Mouse (Mus musculus) midbrain, postnatal 0 days (tissue): ENCODE results near the gene Bst1. TPM values are rescaled to one million over a fixed set of nuclear protein-coding genes. Genes with fewer than 3 reads are reported as not detected.

Experiments
- ATAC-seq: fragments of 200-750 bp; cut with Nextera tagmentation; 2 replicates; pipeline ENCODE4 v1.8.0; 2017; ENCODE audit warnings: moderate number of reproducible peaks, mild to moderate bottlenecking, moderate TSS enrichment, moderate library complexity; ENCODE audit not compliant: low FRiP score
- DNase-seq: peaks from one replicate; pipeline ENCODE4 v3.0.0-alpha.2; 2015; ENCODE audit warnings: low spot score
- H3K27ac ChIP-seq: fragments of 300-500 bp; sonication (generic); 2 replicates; pipeline ENCODE4 v1.5.1; 2014; ENCODE audit warnings: low read depth, mild to moderate bottlenecking, low read length, mixed read lengths
- H3K27me3 ChIP-seq: fragments of 300-500 bp; sonication (generic); 2 replicates; pipeline ENCODE4 v1.6.1; 2014; ENCODE audit warnings: low read length, control low read depth, mixed read lengths; ENCODE audit not compliant: insufficient read depth
- H3K36me3 ChIP-seq: fragments of 300-500 bp; sonication (generic); 2 replicates; pipeline ENCODE4 v1.6.1; 2014; ENCODE audit warnings: low read length, control low read depth, mixed read lengths; ENCODE audit not compliant: insufficient read depth
- H3K4me1 ChIP-seq: fragments of 300-500 bp; sonication (generic); 2 replicates; pipeline ENCODE4 v1.6.1; 2014; ENCODE audit warnings: mild to moderate bottlenecking, control low read depth, antibody characterized with exemption, low read length, mixed read lengths; ENCODE audit not compliant: insufficient read depth
- H3K4me2 ChIP-seq: fragments of 300-500 bp; sonication (generic); 2 replicates; pipeline ENCODE4 v1.6.1; 2014; ENCODE audit warnings: low read depth, mild to moderate bottlenecking, low read length, mixed read lengths; ENCODE audit not compliant: poor library complexity, severe bottlenecking
- H3K4me3 ChIP-seq: fragments of 300-500 bp; sonication (generic); 2 replicates; pipeline ENCODE4 v1.5.1; 2014; ENCODE audit warnings: low read depth, mild to moderate bottlenecking, low read length, moderate library complexity
- H3K9ac ChIP-seq: fragments of 300-500 bp; sonication (generic); replicated peaks from 2 replicates; pipeline ENCODE4 v1.6.1; 2014; ENCODE audit warnings: mild to moderate bottlenecking, low read length, moderate library complexity, mixed read lengths; ENCODE audit not compliant: poor library complexity, severe bottlenecking
- H3K9me3 ChIP-seq: fragments of 300-500 bp; sonication (generic); 2 replicates; pipeline ENCODE4 v1.6.1; 2016; ENCODE audit warnings: low read length, control low read depth
- CTCF ChIP-seq: IDR thresholded peaks from 2 replicates; pipeline ENCODE4 v1.5.1; 2016; ENCODE audit warnings: antibody characterized with exemption, mild to moderate bottlenecking
- WGBS: fragments of 180-500 bp; shearing (Covaris S2); extraction: QIAGEN DNeasy Blood & Tissue Kit; methylation state at CpG from one replicate; pipeline ENCODE4 v1.1.7; 2014; 5-methylcytosine and 5-hydroxymethylcytosine counted together
- polyA plus RNA-seq: library from polyadenylated mRNA; unstranded; fragments of >200 nt; fragmentation: Nextera tagmentation; extraction: Ambion mirVana; gene quantifications from 2 replicates; pipeline ENCODE4 v1.2.1, GENCODE M21; 2015
- total RNA-seq: library from RNA; depleted of rRNA; stranded (reverse); fragments of >200 nt; gene quantifications from 2 replicates; pipeline ENCODE4 v1.2.3, GENCODE M21; 2014

Gene Bst1
- total and polyA plus RNA-seq, 2 experiments from 2014 or later = 0.21 to 0.55 TPM

DNA sequence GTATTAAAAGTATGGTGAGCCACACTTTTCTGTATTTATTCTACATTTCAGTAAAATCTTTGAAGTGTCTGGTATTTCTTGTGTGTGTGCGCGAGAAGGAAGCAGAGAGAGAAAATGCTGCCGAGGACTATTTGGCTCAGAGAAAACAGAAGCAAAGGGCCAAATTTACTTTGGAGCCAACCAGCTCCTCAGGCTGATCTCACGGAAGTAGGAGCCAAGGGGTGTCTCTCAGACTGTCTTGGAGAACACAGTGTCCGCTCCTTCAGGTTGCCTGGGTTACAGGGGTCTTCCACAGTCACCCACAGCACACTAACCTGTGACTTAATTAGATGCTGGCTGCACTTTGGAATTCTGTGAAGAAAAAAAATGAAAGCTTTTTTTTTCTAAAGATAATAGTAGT is 26.4 kb downstream of the Bst1 start:
- Histone ChIP-seq H3K27me3 (no peaks in the 10 kb centered on the region), H3K9ac (no peak overlapping the region), H3K4me1 (no peaks in the 10 kb centered on the region), H3K36me3 (no peaks in the 10 kb centered on the region), H3K27ac (no peak overlapping the region), H3K9me3 (no peaks in the 10 kb centered on the region), H3K4me3 (no peak overlapping the region), H3K4me2 (no peak overlapping the region)
- no peak for ATAC-seq
- 81% methylated on average over 5 of the region's 5 CpGs for WGBS
- no peak for TF ChIP-seq CTCF
- DNase-seq = peak; percentile 14

DNA sequence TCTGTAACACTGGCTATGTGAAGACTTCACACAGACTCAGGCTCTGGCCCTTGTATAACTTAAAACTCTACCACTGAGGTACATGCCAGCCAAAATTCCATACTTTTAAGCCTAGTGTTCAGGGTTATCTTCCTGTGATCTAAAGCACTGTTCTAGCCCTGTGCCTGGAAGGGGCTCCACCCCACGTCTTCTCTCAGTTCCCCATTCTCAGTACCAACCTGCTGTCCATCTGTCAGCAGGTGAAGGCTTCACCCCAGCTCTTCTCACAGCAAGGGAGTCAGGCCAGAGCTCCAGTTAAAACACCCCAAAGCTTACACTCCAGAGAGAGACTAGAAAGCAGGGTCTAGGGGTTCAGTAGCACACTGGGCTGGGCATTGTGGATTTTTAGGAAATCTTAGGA is 27.0 kb downstream of the Bst1 start:
- Histone ChIP-seq H3K9ac (no peak overlapping the region), H3K4me3 (no peak overlapping the region), H3K36me3 (no peaks in the 10 kb centered on the region), H3K27me3 (no peaks in the 10 kb centered on the region), H3K27ac (no peak overlapping the region), H3K4me2 (no peak overlapping the region), H3K9me3 (no peaks in the 10 kb centered on the region), H3K4me1 (no peaks in the 10 kb centered on the region)
- ATAC-seq (no peak), DNase-seq (no peak)
- no peak for TF ChIP-seq CTCF
- WGBS = 83% methylated on average over 1 of the region's 1 CpGs

DNA sequence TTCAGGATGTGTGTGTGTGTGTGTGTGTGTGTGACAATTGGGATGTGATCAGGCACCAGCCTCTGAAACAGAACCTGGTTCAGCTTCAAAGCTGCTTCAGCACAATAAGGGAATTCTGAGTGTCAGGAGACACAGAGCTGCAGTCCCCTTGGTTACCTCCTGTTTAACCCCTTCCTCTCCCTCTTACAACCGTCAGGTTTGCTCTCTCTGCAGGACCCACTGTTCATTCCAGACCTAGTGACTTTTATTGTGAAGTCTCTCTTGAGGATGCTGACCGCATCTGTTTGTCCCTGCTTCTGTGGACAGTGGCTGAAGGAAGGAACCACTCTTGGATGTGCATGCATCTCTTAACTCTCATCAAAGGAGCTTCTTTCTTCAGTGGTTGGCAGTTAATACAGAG is 27.5 kb downstream of the Bst1 start:
- Histone ChIP-seq H3K36me3 (no peaks in the 10 kb centered on the region), H3K27ac (no peak overlapping the region), H3K4me1 (no peaks in the 10 kb centered on the region), H3K4me3 (no peak overlapping the region), H3K9ac (no peak overlapping the region), H3K9me3 (no peaks in the 10 kb centered on the region), H3K4me2 (no peak overlapping the region), H3K27me3 (no peaks in the 10 kb centered on the region)
- ATAC-seq (no peak), DNase-seq (peak; percentile 9)
- 31% methylated on average over 2 of the region's 2 CpGs for WGBS
- TF ChIP-seq CTCF = no peak

DNA sequence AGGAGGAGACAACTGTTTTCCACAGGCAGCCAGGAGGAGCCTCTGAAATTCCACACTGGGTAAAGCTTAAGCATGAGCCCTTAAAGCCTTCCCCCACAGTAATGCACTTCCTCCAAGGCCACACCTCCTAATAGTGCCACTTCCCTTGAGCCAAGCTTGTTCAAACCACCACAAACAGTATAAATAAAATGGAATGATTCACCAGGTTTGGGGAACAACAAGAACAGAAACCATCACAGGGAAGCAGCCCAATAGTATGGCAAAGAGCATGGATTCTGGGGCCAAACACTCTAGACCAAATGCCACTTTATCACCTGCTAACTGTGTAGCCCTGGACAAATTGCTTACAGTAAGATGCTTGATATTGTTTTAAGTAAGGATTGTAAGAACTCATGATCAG is 28.9 kb downstream of the Bst1 start:
- H3K4me2 ChIP-seq = no peak overlapping the region
- no peaks in the 10 kb centered on the region for H3K4me1 ChIP-seq
- no peak for DNase-seq
- no peaks in the 10 kb centered on the region for H3K27me3 ChIP-seq
- H3K4me3 ChIP-seq = no peak overlapping the region
- no peak overlapping the region for H3K27ac ChIP-seq
- no peaks in the 10 kb centered on the region for H3K36me3 ChIP-seq
- no peak for TF ChIP-seq CTCF
- no peak overlapping the region for H3K9ac ChIP-seq
- no peaks in the 10 kb centered on the region for H3K9me3 ChIP-seq
- ATAC-seq = no peak

DNA sequence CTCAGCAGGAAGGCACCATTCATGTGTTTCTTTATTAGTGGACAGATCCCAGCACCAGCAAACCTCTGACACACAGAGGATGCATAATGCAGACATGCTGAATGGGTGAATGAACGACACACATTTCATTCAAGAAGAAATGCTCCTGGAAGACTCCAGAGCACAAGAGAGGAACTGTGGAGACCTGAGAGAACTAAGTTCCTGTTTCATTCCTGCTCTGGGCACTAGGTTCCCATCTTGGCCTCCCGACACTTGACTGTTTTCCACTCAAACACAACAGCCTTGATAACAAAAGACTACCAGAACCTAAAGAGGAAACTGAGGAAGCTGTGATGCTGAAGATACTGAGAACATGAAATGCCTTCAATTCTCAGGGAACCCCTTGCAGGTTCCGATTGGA is 29.6 kb downstream of the Bst1 start:
- Histone ChIP-seq H3K4me3 (no peak overlapping the region), H3K27ac (no peak overlapping the region), H3K9me3 (no peaks in the 10 kb centered on the region), H3K9ac (no peak overlapping the region), H3K36me3 (no peaks in the 10 kb centered on the region), H3K27me3 (no peaks in the 10 kb centered on the region), H3K4me2 (no peak overlapping the region), H3K4me1 (no peaks in the 10 kb centered on the region)
- ATAC-seq (no peak), DNase-seq (no peak)
- 86% methylated on average over 3 of the region's 3 CpGs for WGBS
- no peak for TF ChIP-seq CTCF

DNA sequence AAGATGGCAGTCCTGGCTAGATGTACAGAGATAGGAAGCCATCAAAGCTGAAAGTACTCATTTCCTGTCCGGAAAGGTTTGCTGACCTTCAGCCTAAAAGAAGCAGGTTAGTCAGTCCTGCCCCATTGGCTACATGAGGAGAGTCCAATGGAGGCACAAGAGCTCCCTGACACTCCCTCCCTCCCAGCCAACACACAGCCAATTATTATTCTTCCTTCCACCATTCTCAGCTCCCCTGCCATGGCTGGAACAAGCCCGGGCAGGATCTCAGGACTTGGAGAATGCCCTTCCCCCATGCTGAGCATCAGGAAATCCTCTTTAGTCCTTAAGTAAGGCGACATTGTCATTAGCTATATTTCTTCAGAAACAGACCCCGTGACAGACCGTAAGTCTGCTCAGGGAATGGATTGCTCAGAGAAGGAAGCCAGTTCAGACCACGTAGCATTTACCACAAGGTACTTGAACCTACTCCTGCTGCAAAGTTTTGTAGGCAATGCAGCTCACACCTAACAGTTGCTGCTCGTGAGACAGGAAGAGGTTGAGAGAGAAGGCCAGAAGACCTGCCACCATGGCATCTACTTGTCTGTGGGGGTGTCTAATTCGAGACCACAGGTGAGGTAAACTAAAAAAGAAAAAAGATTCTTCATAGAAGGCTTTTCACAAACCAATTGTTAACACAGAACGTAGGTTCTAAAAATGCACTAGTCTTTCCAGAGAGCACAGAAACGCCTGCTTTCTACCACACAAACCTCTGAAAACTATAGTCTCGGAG is 34.6 kb downstream of the Bst1 start:
- no peak for ATAC-seq
- no peaks in the 10 kb centered on the region for H3K27me3 ChIP-seq
- no peaks in the 10 kb centered on the region for H3K4me1 ChIP-seq
- H3K4me2 ChIP-seq = no peak overlapping the region
- DNase-seq = no peak
- no peak overlapping the region for H3K9ac ChIP-seq
- H3K4me3 ChIP-seq = no peak overlapping the region
- TF ChIP-seq CTCF = no peak
- 69% methylated on average over 11 of the region's 11 CpGs for WGBS
- no peaks in the 10 kb centered on the region for H3K36me3 ChIP-seq
- no peak overlapping the region for H3K27ac ChIP-seq
- H3K9me3 ChIP-seq = no peaks in the 10 kb centered on the region
